Mouse (Mus musculus) right cerebral cortex, postnatal 10 days (tissue): ENCODE data around the gene Pgm1.
A peak's percentile ranks its signal among the peaks of the same experiment; 100 is the strongest.

Source experiments
- DNase-seq, 2 experiments: peaks; one replicate each; pipeline ENCODE4 v3.0.0; 2021; ENCODE audit warnings: low spot score in 2 of 2

The Pgm1 gene

DNA sequence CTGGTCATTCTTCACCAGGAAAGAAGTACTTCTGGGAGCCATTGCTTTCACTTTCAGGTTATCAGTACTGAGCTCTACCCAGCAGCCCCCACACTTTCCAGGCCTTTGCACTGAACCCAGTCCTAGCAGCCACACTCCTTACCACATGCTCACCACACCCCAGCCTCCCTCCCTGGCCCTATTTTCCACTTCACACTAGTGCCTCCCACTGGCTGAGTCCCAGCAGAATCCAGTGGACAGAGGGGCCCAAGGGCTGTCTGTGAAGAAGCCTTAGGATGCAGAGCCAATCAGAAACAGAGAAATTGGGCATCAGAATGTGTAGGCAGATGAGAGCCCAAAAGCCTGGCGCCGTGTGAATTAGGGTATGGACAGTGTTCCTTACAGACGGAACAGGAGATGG lies 81.7 kb downstream of the Pgm1 start:
- peak in 1 of 2 experiments; percentile 11 for DNase-seq

DNA sequence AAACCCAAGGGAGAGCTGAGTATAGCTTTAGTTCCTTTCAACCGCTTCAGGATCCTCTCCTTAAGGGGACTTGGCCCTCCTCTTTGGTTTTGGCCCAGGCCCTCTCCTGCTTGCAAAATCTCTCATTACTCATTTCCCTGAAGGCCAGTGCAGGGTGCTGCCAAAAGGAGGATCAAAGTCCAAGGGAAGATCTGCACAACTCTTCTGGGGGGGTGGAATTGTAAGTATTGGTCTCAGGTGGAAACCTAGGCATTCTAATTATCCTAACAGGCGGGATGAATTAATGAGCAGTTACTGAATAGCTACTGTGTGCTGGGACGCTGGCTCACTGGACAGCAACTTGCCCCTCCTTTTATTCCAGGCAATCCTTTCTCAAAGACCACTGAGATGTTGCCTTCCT lies 82.3 kb downstream of the Pgm1 start:
- peak in 1 of 2 experiments; percentile 5 for DNase-seq

DNA sequence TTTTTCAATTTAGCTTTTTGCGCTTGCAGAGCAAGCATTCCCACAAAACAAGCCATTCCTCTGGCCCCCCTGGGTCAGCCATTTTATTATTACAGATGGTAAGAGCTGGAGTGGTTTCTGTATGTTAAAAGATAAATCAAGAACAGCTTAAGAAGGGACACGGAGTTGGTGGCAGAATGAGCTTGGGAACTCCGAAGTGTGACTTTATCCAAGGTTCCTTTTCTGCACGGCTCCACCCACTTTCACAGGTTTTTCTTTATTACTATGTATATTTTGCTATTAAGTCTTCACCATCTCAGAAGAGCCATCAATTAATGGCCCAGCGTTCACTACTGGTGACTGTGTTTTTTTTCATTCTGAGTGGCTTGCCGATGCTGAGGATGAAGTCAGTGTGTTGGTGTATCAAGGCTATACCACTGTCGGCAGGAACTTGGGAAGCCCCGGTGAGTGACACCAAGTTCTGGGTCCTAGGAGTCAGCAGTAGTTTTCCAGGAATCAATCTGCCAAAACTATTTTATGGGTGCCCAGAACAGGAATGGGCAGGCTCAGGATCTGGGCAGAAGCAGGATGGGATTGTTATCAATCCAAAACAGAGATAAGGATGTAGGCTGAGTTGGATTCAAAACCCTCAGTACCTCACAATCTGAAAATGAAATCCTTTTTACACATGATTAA lies 83.3 kb downstream of the Pgm1 start:
- no peak for DNase-seq

DNA sequence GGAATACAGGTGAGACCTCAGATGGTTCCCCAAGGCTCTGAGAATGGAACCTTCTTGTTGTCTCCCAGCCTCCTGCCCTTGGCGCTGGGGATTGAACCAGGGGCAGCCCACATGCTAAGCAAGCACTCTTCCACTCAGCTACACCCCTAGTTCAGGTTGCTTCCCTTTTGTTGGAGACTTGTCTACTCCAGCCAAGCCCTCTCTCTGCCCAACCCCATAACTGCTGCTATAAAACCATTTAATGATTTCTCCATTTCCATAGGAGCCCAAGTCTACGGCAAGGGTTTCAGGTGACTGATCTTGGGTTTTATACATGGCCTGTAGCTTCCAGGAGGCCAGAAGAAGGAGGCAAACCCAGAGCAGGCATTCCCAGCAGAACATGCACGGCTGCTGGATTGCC lies 98.6 kb downstream of the Pgm1 start:
- no peak for DNase-seq

DNA sequence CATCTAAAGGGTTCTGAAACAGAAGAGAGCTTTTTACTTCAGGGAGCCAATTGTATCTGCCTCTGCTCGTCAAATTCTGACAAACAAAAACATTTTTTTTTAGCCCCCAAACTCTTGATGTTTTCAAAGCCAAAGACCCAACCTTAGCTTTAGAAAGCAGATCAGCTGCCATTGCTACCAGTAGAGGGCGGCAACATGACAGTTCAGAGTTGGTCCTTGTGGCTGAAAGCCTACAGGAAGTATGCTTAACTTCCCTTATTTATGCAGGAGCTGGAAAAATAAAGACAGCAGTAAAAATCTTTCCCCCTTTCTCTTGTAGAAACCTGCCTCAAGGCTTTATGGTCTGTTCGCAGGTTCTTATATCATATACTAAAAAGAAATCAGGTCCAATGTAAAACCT lies 99.4 kb downstream of the Pgm1 start:
- DNase-seq: peak; percentile 76 to 89

DNA sequence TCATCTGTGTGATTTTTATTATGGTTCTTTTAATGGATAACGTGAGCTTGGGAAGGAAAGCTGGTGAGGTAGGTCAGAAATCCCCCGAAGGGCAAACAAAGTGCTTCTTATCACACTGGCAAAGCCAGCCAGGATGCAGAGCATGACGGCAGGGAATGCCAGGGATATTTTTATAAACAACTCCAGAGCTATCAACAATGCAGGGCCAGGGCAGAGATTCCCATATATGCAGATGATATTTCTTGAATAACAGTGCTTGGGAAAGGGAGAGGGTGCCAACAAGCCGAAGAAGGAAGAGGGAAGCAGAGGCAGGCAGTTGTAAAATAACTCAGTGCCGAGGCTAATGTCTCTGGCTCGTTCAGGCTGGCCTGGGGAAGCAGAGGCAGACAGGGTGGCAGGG lies 102.1 kb downstream of the Pgm1 start:
- no peak for DNase-seq

DNA sequence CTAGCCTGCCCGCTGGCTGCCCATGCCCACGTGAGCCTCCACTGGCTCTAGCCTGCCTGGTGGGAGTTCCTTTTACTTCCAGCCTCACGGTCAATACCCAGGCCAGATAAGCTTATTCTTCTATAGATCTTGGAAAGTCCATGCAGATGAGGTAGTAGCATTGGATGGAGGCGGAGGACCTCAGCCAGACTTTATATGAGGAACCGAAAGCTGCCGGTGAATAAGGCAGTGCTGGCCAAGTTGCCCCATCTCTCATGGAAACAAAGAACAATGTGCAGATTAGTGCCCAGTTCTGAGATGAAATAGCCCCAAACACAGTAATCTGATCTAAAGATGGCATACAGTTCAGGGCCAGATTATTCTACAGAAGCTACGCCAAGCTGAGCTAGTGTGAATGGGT lies 103.4 kb downstream of the Pgm1 start:
- no peak for DNase-seq

DNA sequence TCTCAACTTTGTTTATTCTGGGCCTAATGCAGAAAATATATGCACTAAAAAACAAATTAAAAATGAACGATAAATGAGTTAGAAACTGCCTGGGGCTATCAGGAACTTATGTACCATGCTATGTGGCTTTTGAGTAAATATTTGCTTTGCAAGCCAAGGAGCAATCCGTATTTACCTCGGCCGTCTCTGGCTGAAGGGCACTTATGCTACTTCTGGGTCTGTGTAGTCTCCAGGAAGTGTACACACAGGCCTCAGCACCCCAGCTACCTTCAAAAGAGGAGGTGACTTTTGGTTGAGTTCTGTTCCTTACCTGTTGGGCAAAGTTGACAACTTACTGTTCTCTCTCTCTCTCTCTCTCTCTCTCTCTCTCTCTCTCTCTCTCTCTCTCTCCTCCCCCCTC lies 104.7 kb downstream of the Pgm1 start:
- DNase-seq: no peak

DNA sequence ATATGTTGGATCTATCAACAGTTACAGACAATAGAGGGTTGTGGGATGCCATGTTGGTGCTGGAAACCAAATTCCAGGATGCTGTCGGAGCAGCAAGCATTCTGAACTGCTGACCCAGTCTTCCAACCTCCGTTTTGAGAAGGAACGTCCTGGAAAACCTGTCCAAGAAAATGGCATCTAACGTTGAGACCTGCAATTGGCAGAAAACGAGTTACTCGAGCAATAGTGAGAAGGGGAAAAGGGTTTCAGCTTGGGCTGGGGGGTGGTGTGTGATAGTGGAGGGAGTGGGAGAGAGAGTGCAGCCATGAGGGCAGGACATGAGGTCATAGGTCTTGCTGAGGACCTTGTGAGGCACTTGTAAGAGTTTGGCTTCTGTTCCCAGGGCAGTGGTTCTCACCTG lies 105.8 kb downstream of the Pgm1 start:
- DNase-seq: no peak

DNA sequence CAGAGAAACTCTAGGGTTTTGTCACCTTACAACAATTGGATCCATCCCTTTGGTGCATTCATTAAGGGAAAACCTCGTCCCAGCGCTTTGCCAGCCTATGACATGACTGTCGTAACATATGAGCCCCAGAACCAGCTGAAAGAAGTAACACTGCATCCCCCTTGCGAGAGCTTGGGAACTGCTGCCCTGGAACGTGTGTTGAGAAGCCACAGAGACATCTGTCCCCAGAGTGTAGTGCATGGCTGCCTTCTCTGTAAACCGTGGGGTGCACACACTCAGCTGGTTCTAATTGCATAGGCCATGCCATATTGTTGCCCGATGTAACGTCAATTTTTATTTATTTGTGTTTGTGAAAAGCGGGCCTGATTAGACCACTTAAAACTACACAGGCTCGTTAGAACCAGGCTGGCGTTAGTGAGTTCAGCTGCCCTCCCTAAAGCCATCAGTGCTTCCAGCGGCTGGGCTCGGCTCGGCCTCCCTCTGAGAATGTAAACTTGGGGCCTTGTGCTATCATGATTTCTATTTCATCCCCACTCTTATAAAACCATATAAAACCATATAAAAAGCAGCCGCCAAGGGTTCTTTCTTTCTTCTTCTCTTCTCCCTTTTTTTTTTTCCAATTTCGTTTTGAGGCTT lies 106.8 kb downstream of the Pgm1 start:
- no peak for DNase-seq
